Mouse (Mus musculus): ENCODE data around the gene Aggf1. TPM values are rescaled to one million over a fixed set of nuclear protein-coding genes. Genes with fewer than 3 reads are reported as not detected.
"Not testable (repeated sequence)": the region's sequence is repeated elsewhere in the genome, so short reads cannot be mapped to it uniquely, and the experiment has no call there.

Aggf1 gene
- total and polyA plus RNA-seq, 3 experiments, result 31.0 to 52.6 (median 35.6) TPM

DNA sequence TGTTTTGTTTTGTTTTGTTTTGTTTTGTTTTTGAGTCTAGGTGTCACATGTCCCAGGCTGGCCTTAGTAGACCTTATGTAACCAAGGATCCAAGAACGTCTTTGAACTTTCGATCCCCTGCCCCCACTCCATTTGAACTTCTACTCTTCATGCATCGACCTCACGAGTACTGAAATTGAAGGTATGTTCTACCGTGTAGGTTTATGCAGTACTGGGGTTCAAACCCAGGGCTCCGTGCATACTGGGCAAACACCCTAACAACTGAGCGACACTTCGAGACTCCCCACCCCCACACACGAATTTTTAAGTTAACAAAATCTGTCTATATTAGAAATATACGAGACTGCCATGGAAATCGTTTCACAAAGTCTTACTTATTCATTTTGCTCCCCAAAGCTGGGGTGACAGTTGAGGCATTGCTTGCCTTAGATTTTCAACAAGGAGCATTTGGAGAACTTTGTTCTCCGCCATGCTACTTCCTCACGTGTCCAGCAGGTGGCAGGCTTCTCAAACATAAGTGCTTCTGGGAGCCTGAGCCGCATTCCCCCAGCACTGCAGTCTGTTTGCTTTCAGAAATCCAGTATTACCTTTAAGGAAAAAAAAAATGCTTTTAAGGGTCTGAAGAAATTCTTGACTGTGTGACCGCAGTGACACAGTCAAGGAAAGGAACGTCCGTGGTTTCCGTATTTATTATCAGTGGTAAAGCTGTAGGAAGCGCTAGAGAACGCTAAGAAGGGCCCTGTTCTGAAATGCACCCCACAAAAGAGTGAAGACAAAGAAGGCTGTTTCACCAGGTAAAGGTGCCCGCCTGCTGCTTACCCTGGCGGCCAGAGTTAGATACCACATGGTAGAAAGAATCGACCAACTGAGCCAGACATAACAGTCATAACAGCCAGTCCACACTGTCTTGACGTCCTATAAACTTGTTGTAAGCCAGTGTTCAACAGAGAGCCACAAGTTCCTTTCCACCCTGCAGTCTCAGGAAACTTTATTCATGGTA is 15.0 kb upstream of the Aggf1 start:
- TF ChIP-seq GATA1 (IDR thresholded peaks at IDR 0.05; ENCODE audit: borderline replicate concordance, low read length) (no peak), POLR2AphosphoS5 (IDR thresholded peaks at IDR 0.05; ENCODE audit: insufficient replicate concordance, low read depth, low read length) (no peak), CTCF (IDR thresholded peaks at IDR 0.05; ENCODE audit: low read depth, low read length) (peak; percentile 64), TAL1 (conservative IDR thresholded peaks at IDR 0.05; ENCODE audit: low read depth, low read length) (no peak), GATA2 (IDR thresholded peaks at IDR 0.05; ENCODE audit: borderline replicate concordance, low read depth, low read length) (no peak)
- no peak overlapping the region for H3K4me3 ChIP-seq (ENCODE audit: low read depth, low read length)
- peaks cover 14% of the 10 kb centered on the region for H3K9me3 ChIP-seq (replicated peaks)
- peaks cover 21% of the 10 kb centered on the region for H3K4me1 ChIP-seq (ENCODE audit: insufficient read depth, low read depth, low read length)
- ATAC-seq (ENCODE audit: extremely low read depth, insufficient number of reproducible peaks, low FRiP score, poor library complexity, severe bottlenecking) (peak; percentile 40), DNase-seq (ENCODE audit: low spot score) (peak; percentile 23)
- no peaks in the 10 kb centered on the region for H3K36me3 ChIP-seq (replicated peaks)
- H3K27me3 ChIP-seq (ENCODE audit: insufficient read depth, low read length), result peaks cover 13% of the 10 kb centered on the region

GRCm38 (mm10) chr13:95388226-95388625 is 13.1 kb upstream of the Aggf1 start:
- no peaks in the 10 kb centered on the region for H3K36me3 ChIP-seq (replicated peaks)
- peaks cover 2% of the 10 kb centered on the region for H3K9me3 ChIP-seq (replicated peaks)
- no peak overlapping the region for H3K4me3 ChIP-seq (ENCODE audit: low read depth, low read length)
- no peak for DNase-seq (ENCODE audit: low spot score)
- peaks cover 25% of the 10 kb centered on the region for H3K27me3 ChIP-seq (ENCODE audit: insufficient read depth, low read length)
- ATAC-seq (ENCODE audit: extremely low read depth, insufficient number of reproducible peaks, low FRiP score, poor library complexity, severe bottlenecking), result no peak
- TF ChIP-seq POLR2AphosphoS5 (IDR thresholded peaks at IDR 0.05; ENCODE audit: insufficient replicate concordance, low read depth, low read length) (no peak), GATA2 (IDR thresholded peaks at IDR 0.05; ENCODE audit: borderline replicate concordance, low read depth, low read length) (no peak), GATA1 (IDR thresholded peaks at IDR 0.05; ENCODE audit: borderline replicate concordance, low read length) (no peak), CTCF (IDR thresholded peaks at IDR 0.05; ENCODE audit: low read depth, low read length) (no peak), TAL1 (conservative IDR thresholded peaks at IDR 0.05; ENCODE audit: low read depth, low read length) (no peak)
- H3K4me1 ChIP-seq (ENCODE audit: insufficient read depth, low read depth, low read length), result peaks cover 23% of the 10 kb centered on the region

GRCm38 (mm10) chr13:95382418-95382817 is 7.3 kb upstream of the Aggf1 start:
- no peak for ATAC-seq (ENCODE audit: extremely low read depth, insufficient number of reproducible peaks, low FRiP score, poor library complexity, severe bottlenecking)
- H3K36me3 ChIP-seq (replicated peaks), result no peaks in the 10 kb centered on the region
- DNase-seq (ENCODE audit: low spot score), result no peak
- TF ChIP-seq TAL1 (conservative IDR thresholded peaks at IDR 0.05; ENCODE audit: low read depth, low read length), result no peak
- H3K9me3 ChIP-seq (replicated peaks), result no peaks in the 10 kb centered on the region
- H3K27me3 ChIP-seq (ENCODE audit: insufficient read depth, low read length), result peaks cover 44% of the 10 kb centered on the region
- H3K4me3 ChIP-seq (ENCODE audit: low read depth, low read length), result no peak overlapping the region
- peaks cover 2% of the 10 kb centered on the region; the same call in 1 of the 2 replicates for H3K4me1 ChIP-seq (ENCODE audit: insufficient read depth, low read depth, low read length)

GRCm38 (mm10) chr13:95378696-95379095 is 3.5 kb upstream of the Aggf1 start:
- Histone ChIP-seq H3K36me3 (replicated peaks) (no peaks in the 10 kb centered on the region), H3K4me3 (ENCODE audit: low read depth, low read length) (no peak overlapping the region), H3K27me3 (ENCODE audit: insufficient read depth, low read length) (peaks cover 23% of the 10 kb centered on the region), H3K9me3 (replicated peaks) (peaks cover 6% of the 10 kb centered on the region; the same call in 1 of the 2 replicates), H3K4me1 (ENCODE audit: insufficient read depth, low read depth, low read length) (peaks cover 9% of the 10 kb centered on the region; the same call in 1 of the 2 replicates)
- DNase-seq (ENCODE audit: low spot score) (no peak), ATAC-seq (ENCODE audit: extremely low read depth, insufficient number of reproducible peaks, low FRiP score, poor library complexity, severe bottlenecking) (no peak)
- TF ChIP-seq CTCF (IDR thresholded peaks at IDR 0.05; ENCODE audit: low read depth, low read length), result no peak
- no peak for TF ChIP-seq GATA1 (IDR thresholded peaks at IDR 0.05; ENCODE audit: borderline replicate concordance, low read length)
- TF ChIP-seq TAL1 (conservative IDR thresholded peaks at IDR 0.05; ENCODE audit: low read depth, low read length), result no peak
- TF ChIP-seq GATA2 (IDR thresholded peaks at IDR 0.05; ENCODE audit: borderline replicate concordance, low read depth, low read length), result no peak
- TF ChIP-seq POLR2AphosphoS5 (IDR thresholded peaks at IDR 0.05; ENCODE audit: insufficient replicate concordance, low read depth, low read length), result no peak

GRCm38 (mm10) chr13:95376689-95377289 is 1.6 kb upstream of the Aggf1 start:
- H3K27me3 ChIP-seq (ENCODE audit: insufficient read depth, low read length); ATAC-seq (ENCODE audit: extremely low read depth, insufficient number of reproducible peaks, low FRiP score, poor library complexity, severe bottlenecking); DNase-seq (ENCODE audit: low spot score); H3K4me3 ChIP-seq (ENCODE audit: low read depth, low read length); H3K9me3 ChIP-seq (replicated peaks): not testable (repeated sequence)
- H3K4me1 ChIP-seq (ENCODE audit: insufficient read depth, low read depth, low read length), result peaks cover 24% of the 10 kb centered on the region
- peaks cover 12% of the 10 kb centered on the region for H3K36me3 ChIP-seq (replicated peaks)

GRCm38 (mm10) chr13:95375554-95375914 is 382 bp upstream of the Aggf1 start:
- H3K4me3 ChIP-seq (ENCODE audit: low read depth, low read length), result peak overlapping the region; percentile 100
- peaks cover 24% of the 10 kb centered on the region for H3K36me3 ChIP-seq (replicated peaks)
- H3K27me3 ChIP-seq (ENCODE audit: insufficient read depth, low read length), result peaks cover 3% of the 10 kb centered on the region; the same call in 1 of the 2 replicates
- peaks cover 24% of the 10 kb centered on the region for H3K4me1 ChIP-seq (ENCODE audit: insufficient read depth, low read depth, low read length)
- DNase-seq (ENCODE audit: low spot score) (no peak), ATAC-seq (ENCODE audit: extremely low read depth, insufficient number of reproducible peaks, low FRiP score, poor library complexity, severe bottlenecking) (no peak)
- peaks cover 6% of the 10 kb centered on the region; the same call in 1 of the 2 replicates for H3K9me3 ChIP-seq (replicated peaks)
- no peak for TF ChIP-seq GATA1 (IDR thresholded peaks at IDR 0.05; ENCODE audit: borderline replicate concordance, low read length)
- no peak for TF ChIP-seq TAL1 (conservative IDR thresholded peaks at IDR 0.05; ENCODE audit: low read depth, low read length)
- TF ChIP-seq CTCF (IDR thresholded peaks at IDR 0.05; ENCODE audit: low read depth, low read length), result no peak

Data from G1E (cell line).